Mouse (Mus musculus) left cerebral cortex, postnatal 14 days (tissue): Measurements from ENCODE around the gene Tas2r122. TPM values are rescaled to one million over a fixed set of nuclear protein-coding genes. Genes with fewer than 3 reads are reported as not detected.
"Not testable (repeated sequence)": the region's sequence is repeated elsewhere in the genome, so short reads cannot be mapped to it uniquely, and the experiment has no call there.

Experiments used
- DNase-seq, 2 experiments: peaks; one replicate each; pipeline ENCODE4 v3.0.0; 2021 to 2022; ENCODE audit warnings: low spot score in 2 of 2, mixed read lengths in 1 of 2
- intact Hi-C: fragments of 180-260 bp; cut with DNase I; formaldehyde crosslinking; loops from one replicate; pipeline ENCODE4 v1.15.1; 2025
- long read RNA-seq, 2 experiments: library from polyadenylated mRNA; stranded (forward); transcript quantifications; one replicate each; pipeline ENCODE4 v2.0.0; 2021
- total RNA-seq, 2 experiments: library from RNA; stranded (reverse); gene quantifications; 2 replicates each; pipeline ENCODE4 v1.2.3; 2021

Gene Tas2r122
- total RNA-seq: not detected
- long read RNA-seq, experiment 1: 0 reads
- long read RNA-seq, experiment 2: 0 reads

- intact Hi-C loops: no loop called here
- no peak for DNase-seq
These were observed at the start of gene Tas2r122 for GRCm38 (mm10) chr6:132711828-132712227. Tas2r122 (minus strand) TSS chr6:132711928.

GRCm38 (mm10) chr6:132754430-132754829, 42.7 kb upstream of the Tas2r122 start, which contains the start of gene Tas2r124:
Tas2r124 (plus strand) TSS chr6:132754730.
- intact Hi-C loops: no loop called here

GRCm38 (mm10) chr6:132750206-132750605, 38.5 kb upstream of the Tas2r122 start:
- DNase-seq: no peak
- intact Hi-C loops: no loop called here

More at GRCm38 (mm10) chr6:132754430-132754829, 42.7 kb upstream of the Tas2r122 start, which contains the start of gene Tas2r124:
- DNase-seq: no peak

- intact Hi-C loops: no loop called here
- no peak for DNase-seq
These were observed 26.2 kb upstream of the Tas2r122 start, which contains the start of gene Tas2r115 for GRCm38 (mm10) chr6:132737935-132738334. Tas2r115 (minus strand) TSS chr6:132738035.

- intact Hi-C loops: no loop called here
These were observed 10.8 kb downstream of the Tas2r122 start, which contains the start of gene Tas2r121 for GRCm38 (mm10) chr6:132700907-132701306. Tas2r121 (minus strand) TSS chr6:132701007.

GRCm38 (mm10) chr6:132691596-132691995, 20.1 kb downstream of the Tas2r122 start:
- intact Hi-C loops, DNase-seq: not testable (repeated sequence)

More at GRCm38 (mm10) chr6:132700907-132701306, 10.8 kb downstream of the Tas2r122 start, which contains the start of gene Tas2r121:
- DNase-seq: no peak

Other genes with a start within 250 kb of the Tas2r122 start
- not detected for gene Prh1, start 142.1 kb downstream of the Tas2r122 start, total RNA-seq
- gene Prp2, start 116.0 kb downstream of the Tas2r122 start, total RNA-seq: not detected
- gene A630073D07Rik, start 60.4 kb downstream of the Tas2r122 start, total RNA-seq: not detected
- gene Tas2r120, start 55.0 kb downstream of the Tas2r122 start, total RNA-seq: not detected
- gene Tas2r121, start 10.9 kb downstream of the Tas2r122 start, total RNA-seq: not detected
- not detected for gene Tas2r115, start 26.1 kb upstream of the Tas2r122 start, total RNA-seq
- gene Tas2r124, start 42.8 kb upstream of the Tas2r122 start, total RNA-seq: not detected
- not detected for gene Tas2r102, start 50.2 kb upstream of the Tas2r122 start, total RNA-seq
- gene Tas2r136, start 66.2 kb upstream of the Tas2r122 start, total RNA-seq: not detected
- gene Tas2r117, start 90.9 kb upstream of the Tas2r122 start, total RNA-seq: not detected
- not detected for gene Tas2r123, start 135.2 kb upstream of the Tas2r122 start, total RNA-seq
- not detected for gene Tas2r116, start 143.5 kb upstream of the Tas2r122 start, total RNA-seq
- gene Tas2r110, start 156.1 kb upstream of the Tas2r122 start, total RNA-seq: not detected
- gene Tas2r113, start 181.1 kb upstream of the Tas2r122 start, total RNA-seq: not detected
- gene Tas2r125, start 197.7 kb upstream of the Tas2r122 start, total RNA-seq: not detected
- not detected for gene Tas2r129, start 239.2 kb upstream of the Tas2r122 start, total RNA-seq
- not detected for gene Tas2r131, start 246.0 kb upstream of the Tas2r122 start, total RNA-seq